Mouse (Mus musculus): ENCODE results near the gene Opcml. TPM values are rescaled to one million over a fixed set of nuclear protein-coding genes. Genes with fewer than 3 reads are reported as not detected.

Opcml gene
- polyA plus RNA-seq, 1 experiment from 2014 or later = 1.7 TPM

GRCm38 (mm10) chr9:28211877-28212276 lies 421.3 kb downstream of the Opcml start:
- Histone ChIP-seq H3K27me3 (no peaks in the 10 kb centered on the region), H3K4me3 (no peak overlapping the region), H3K9me3 (replicated peaks) (no peaks in the 10 kb centered on the region), H3K27ac (no peak overlapping the region), H3K36me3 (no peaks in the 10 kb centered on the region), H3K9ac (no peak overlapping the region), H3K4me2 (no peak overlapping the region), H3K4me1 (replicated peaks) (no peaks in the 10 kb centered on the region)
- WGBS = 71% methylated on average over 1 of the region's 1 CpGs
- ATAC-seq (replicated peaks; ENCODE audit: insufficient number of reproducible peaks, insufficient read depth, low FRiP score, low read depth) = no peak

DNA sequence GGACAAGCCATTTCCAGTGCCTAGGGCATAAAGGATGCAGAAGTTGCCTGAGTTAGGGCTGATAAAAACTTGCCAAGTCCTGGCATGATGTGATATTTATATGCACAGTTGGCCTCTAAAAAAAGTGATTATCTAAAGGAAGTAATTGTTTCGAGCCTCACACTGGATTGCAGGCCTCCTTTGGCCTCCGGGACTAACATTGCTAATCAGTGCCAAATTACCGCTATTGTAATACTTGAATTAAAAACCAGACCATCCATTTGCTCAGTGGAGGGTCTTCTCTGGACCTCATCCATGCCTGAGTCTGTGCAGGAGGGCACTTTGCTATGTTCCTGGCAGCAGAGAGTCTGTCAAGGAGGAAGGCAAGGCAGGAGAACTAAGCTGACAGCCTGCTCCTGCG lies 423.3 kb downstream of the Opcml start:
- no peaks in the 10 kb centered on the region for H3K9me3 ChIP-seq (replicated peaks)
- no peak overlapping the region for H3K4me3 ChIP-seq
- 53% methylated on average over 4 of the region's 4 CpGs for WGBS
- no peak for ATAC-seq (replicated peaks; ENCODE audit: insufficient number of reproducible peaks, insufficient read depth, low FRiP score, low read depth)
- H3K36me3 ChIP-seq = no peaks in the 10 kb centered on the region
- no peak overlapping the region for H3K4me2 ChIP-seq
- H3K4me1 ChIP-seq (replicated peaks) = no peaks in the 10 kb centered on the region
- H3K9ac ChIP-seq = no peak overlapping the region
- H3K27ac ChIP-seq = no peak overlapping the region
- H3K27me3 ChIP-seq = no peaks in the 10 kb centered on the region

DNA sequence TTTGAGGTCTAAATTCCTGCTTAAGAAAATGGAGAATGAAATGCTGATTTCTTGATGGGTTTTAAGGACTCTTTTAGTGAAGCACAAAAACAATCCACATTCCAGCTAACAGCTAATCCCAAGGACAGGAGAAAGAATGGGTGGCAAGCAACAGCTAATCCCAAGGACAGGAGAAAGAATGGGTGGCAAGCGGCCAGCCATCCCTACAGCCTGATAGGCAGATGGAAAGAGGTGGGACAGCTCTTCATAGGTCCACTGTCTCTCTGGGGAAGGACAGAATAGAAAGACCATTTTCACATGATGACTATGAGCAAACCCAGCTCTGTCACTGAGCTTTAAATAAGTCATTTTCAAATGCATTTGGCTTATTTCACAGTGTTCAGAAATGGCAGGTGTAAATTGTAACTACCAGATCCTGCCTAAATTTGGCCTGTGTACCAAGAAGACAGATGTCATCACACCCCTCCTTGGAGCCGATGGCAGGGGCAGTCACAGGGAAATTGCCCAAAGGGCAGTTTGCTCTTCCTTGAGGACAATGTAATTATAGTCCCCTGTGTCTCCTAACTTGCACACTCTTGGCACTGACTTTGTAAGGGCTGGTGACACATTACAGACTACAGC lies 427.6 kb downstream of the Opcml start:
- Histone ChIP-seq H3K4me2 (no peak overlapping the region), H3K27me3 (no peaks in the 10 kb centered on the region), H3K36me3 (no peaks in the 10 kb centered on the region), H3K4me1 (replicated peaks) (no peaks in the 10 kb centered on the region), H3K9ac (no peak overlapping the region), H3K27ac (no peak overlapping the region), H3K4me3 (no peak overlapping the region), H3K9me3 (replicated peaks) (no peaks in the 10 kb centered on the region)
- WGBS = 65% methylated on average over 2 of the region's 2 CpGs
- no peak for ATAC-seq (replicated peaks; ENCODE audit: insufficient number of reproducible peaks, insufficient read depth, low FRiP score, low read depth)

DNA sequence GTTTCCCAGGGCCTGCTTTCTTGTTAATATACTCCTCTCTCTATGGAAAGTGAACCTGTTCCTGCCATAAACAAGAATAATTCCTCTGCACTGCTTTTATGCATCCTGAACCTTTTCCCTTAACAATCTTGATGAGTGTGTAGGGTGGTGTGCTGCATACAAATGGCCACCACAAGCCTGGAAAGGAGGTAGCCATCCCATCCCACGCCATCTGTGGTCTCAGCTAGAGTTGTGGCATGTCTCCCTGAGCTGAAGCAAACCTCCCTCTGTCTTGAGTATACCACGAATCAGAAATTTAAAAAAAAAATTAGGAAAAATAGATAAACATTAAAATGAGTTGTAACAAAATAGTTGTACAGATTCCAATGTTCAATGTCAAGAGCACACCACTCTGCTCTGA lies 432.2 kb downstream of the Opcml start:
- Histone ChIP-seq H3K4me2 (no peak overlapping the region), H3K4me1 (replicated peaks) (no peaks in the 10 kb centered on the region), H3K9ac (no peak overlapping the region), H3K27me3 (no peaks in the 10 kb centered on the region), H3K36me3 (no peaks in the 10 kb centered on the region), H3K27ac (no peak overlapping the region), H3K9me3 (replicated peaks) (no peaks in the 10 kb centered on the region), H3K4me3 (no peak overlapping the region)
- ATAC-seq (replicated peaks; ENCODE audit: insufficient number of reproducible peaks, insufficient read depth, low FRiP score, low read depth) = no peak
- 53% methylated on average over 2 of the region's 2 CpGs for WGBS

GRCm38 (mm10) chr9:28225824-28226569 lies 435.4 kb downstream of the Opcml start:
- Histone ChIP-seq H3K27ac (no peak overlapping the region), H3K27me3 (no peaks in the 10 kb centered on the region), H3K4me1 (replicated peaks) (no peaks in the 10 kb centered on the region), H3K36me3 (no peaks in the 10 kb centered on the region), H3K9ac (no peak overlapping the region), H3K4me3 (no peak overlapping the region), H3K9me3 (replicated peaks) (no peaks in the 10 kb centered on the region), H3K4me2 (no peak overlapping the region)
- no peak for ATAC-seq (replicated peaks; ENCODE audit: insufficient number of reproducible peaks, insufficient read depth, low FRiP score, low read depth)
- WGBS = 76% methylated on average over 8 of the region's 8 CpGs

GRCm38 (mm10) chr9:28226570-28226951 lies 436.0 kb downstream of the Opcml start:
- no peak for ATAC-seq (replicated peaks; ENCODE audit: insufficient number of reproducible peaks, insufficient read depth, low FRiP score, low read depth)
- H3K4me3 ChIP-seq = no peak overlapping the region
- no peak overlapping the region for H3K27ac ChIP-seq
- no peaks in the 10 kb centered on the region for H3K9me3 ChIP-seq (replicated peaks)
- no peak overlapping the region for H3K4me2 ChIP-seq
- no peaks in the 10 kb centered on the region for H3K4me1 ChIP-seq (replicated peaks)
- WGBS = 70% methylated on average over 5 of the region's 5 CpGs
- H3K36me3 ChIP-seq = no peaks in the 10 kb centered on the region
- no peaks in the 10 kb centered on the region for H3K27me3 ChIP-seq
- H3K9ac ChIP-seq = no peak overlapping the region

GRCm38 (mm10) chr9:28238450-28238849 lies 447.9 kb downstream of the Opcml start:
- no peaks in the 10 kb centered on the region for H3K27me3 ChIP-seq
- H3K4me3 ChIP-seq = no peak overlapping the region
- no peak overlapping the region for H3K4me2 ChIP-seq
- H3K27ac ChIP-seq = no peak overlapping the region
- no peaks in the 10 kb centered on the region for H3K9me3 ChIP-seq (replicated peaks)
- 80% methylated on average over 9 of the region's 9 CpGs for WGBS
- no peaks in the 10 kb centered on the region for H3K36me3 ChIP-seq
- no peaks in the 10 kb centered on the region for H3K4me1 ChIP-seq (replicated peaks)
- H3K9ac ChIP-seq = no peak overlapping the region
- ATAC-seq (replicated peaks; ENCODE audit: insufficient number of reproducible peaks, insufficient read depth, low FRiP score, low read depth) = no peak

DNA sequence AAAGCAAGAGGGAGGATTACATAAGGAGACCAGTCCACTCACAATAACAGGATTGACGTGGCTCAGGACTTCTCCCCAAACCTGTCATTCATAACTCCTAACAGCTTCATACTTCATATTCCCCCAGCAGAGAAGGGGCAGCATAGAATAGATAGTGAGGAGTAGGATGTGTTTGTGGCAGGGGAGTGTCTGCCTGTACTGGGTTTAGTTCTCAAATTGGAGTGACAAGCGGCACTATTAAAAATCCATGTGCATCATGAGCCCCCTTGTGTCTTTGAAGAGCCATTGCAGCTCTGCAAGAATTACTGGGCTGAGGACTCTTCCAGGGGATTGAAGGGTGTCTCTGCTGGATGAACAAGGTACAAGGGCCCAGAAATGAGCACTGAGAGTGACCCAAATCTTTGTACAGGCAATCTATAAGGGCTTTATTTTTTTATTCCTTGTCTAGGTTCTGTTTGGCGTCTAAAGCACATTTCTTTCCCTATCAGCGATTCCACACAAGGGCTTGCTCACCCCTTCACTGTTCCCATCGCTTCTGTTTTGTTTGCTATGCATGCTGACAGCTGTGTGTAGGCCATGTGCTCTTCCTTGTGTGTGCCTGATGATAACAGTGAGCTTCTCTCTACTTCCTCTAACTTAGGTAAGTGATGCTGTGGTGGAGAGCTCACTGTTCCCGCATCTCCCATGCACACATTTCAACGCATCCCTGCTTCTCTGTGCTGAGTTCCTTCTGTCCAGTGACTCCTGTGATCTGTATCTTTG lies 457.3 kb downstream of the Opcml start:
- Histone ChIP-seq H3K4me1 (replicated peaks) (0 out of 2 replicates have a peak, but pooled peaks cover 3% of the 10 kb centered on the region), H3K4me3 (no peak overlapping the region), H3K27me3 (no peaks in the 10 kb centered on the region), H3K9ac (no peak overlapping the region), H3K36me3 (no peaks in the 10 kb centered on the region), H3K9me3 (replicated peaks) (no peaks in the 10 kb centered on the region), H3K4me2 (no peak overlapping the region), H3K27ac (no peak overlapping the region)
- ATAC-seq (replicated peaks; ENCODE audit: insufficient number of reproducible peaks, insufficient read depth, low FRiP score, low read depth) = no peak
- 55% methylated on average over 7 of the region's 7 CpGs for WGBS

DNA sequence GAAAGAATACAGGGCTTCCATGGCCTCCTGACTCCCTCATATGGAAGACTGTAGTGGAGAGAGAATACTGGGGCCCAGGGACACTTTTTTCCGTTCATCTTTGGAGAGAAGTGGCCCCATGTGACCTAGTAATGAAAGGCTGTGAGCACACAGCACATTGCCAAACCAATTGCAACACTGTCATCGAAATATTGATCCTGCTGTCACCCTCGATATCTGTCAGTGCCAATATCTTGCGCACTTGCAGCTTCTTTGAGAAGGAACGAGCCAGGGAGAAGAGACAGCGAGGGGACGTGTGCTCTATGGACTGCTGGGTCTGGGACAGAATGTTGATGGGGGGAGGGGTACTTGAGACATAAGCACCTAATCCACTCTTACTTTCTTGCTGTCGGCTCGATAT lies 460.8 kb downstream of the Opcml start:
- WGBS = 78% methylated on average over 9 of the region's 9 CpGs
- no peak overlapping the region for H3K9ac ChIP-seq
- no peaks in the 10 kb centered on the region for H3K36me3 ChIP-seq
- no peak overlapping the region for H3K4me2 ChIP-seq
- ATAC-seq (replicated peaks; ENCODE audit: insufficient number of reproducible peaks, insufficient read depth, low FRiP score, low read depth) = no peak
- H3K4me1 ChIP-seq (replicated peaks) = 0 out of 2 replicates have a peak, but pooled peaks cover 3% of the 10 kb centered on the region
- no peaks in the 10 kb centered on the region for H3K27me3 ChIP-seq
- no peak overlapping the region for H3K4me3 ChIP-seq
- H3K9me3 ChIP-seq (replicated peaks) = no peaks in the 10 kb centered on the region
- no peak overlapping the region for H3K27ac ChIP-seq

- Histone ChIP-seq H3K4me2 (no peak overlapping the region), H3K4me3 (no peak overlapping the region), H3K9me3 (replicated peaks) (no peaks in the 10 kb centered on the region), H3K4me1 (replicated peaks) (no peaks in the 10 kb centered on the region), H3K36me3 (no peaks in the 10 kb centered on the region), H3K27ac (no peak overlapping the region), H3K27me3 (no peaks in the 10 kb centered on the region), H3K9ac (no peak overlapping the region)
- 81% methylated on average over 8 of the region's 8 CpGs for WGBS
- no peak for ATAC-seq (replicated peaks; ENCODE audit: insufficient number of reproducible peaks, insufficient read depth, low FRiP score, low read depth)
Measured at GRCm38 (mm10) chr9:28255128-28255904, 464.7 kb downstream of the Opcml start.

GRCm38 (mm10) chr9:28255905-28256268 lies 465.3 kb downstream of the Opcml start:
- no peak overlapping the region for H3K4me3 ChIP-seq
- H3K4me1 ChIP-seq (replicated peaks) = no peaks in the 10 kb centered on the region
- no peaks in the 10 kb centered on the region for H3K9me3 ChIP-seq (replicated peaks)
- 81% methylated on average over 1 of the region's 1 CpGs for WGBS
- H3K27ac ChIP-seq = no peak overlapping the region
- no peak overlapping the region for H3K9ac ChIP-seq
- ATAC-seq (replicated peaks; ENCODE audit: insufficient number of reproducible peaks, insufficient read depth, low FRiP score, low read depth) = no peak
- H3K27me3 ChIP-seq = no peaks in the 10 kb centered on the region
- no peaks in the 10 kb centered on the region for H3K36me3 ChIP-seq
- no peak overlapping the region for H3K4me2 ChIP-seq
